Mouse (Mus musculus) liver, embryonic 14.5 days (tissue): Measurements from ENCODE around the gene Atoh7.

ENCODE experiments used
- CTCF ChIP-seq: IDR thresholded peaks from 2 replicates; pipeline ENCODE4 v1.5.1; 2016; ENCODE audit warnings: antibody characterized with exemption, low read depth, control low read depth
- EP300 ChIP-seq: IDR thresholded peaks from 2 replicates; pipeline ENCODE4 v1.6.1; 2016; ENCODE audit warnings: antibody characterized with exemption, low read depth

DNA sequence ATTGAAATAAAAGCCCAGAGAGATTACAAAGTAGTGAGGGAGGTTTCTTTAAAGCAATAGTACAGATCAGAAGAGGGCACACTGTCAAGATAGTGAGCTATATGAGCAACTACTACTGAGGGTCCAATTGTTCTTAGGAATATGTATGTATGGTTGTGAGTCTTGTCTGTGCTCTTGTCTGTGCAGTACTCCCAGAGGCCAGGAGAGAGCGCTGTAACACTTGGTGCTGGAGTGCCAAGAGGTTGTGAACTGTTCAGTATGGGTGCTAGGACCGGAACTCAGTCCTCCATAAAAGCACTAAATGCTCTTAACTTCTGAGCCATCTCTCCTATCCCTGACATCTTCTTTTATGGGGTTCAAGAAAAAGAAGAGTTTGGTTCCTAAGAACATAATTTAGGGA lies 44.9 kb upstream of the Atoh7 start:
- TF ChIP-seq CTCF: peak; percentile 47
- no peak for TF ChIP-seq EP300
